Mouse (Mus musculus): ENCODE results near the gene Crip2. TPM values are rescaled to one million over a fixed set of nuclear protein-coding genes. Genes with fewer than 3 reads are reported as not detected.

Gene Crip2
- 369 and 395 TPM in 2 replicates for polyA plus RNA-seq (2015; fragmentation: Nextera tagmentation; extraction: Ambion mirVana)

GRCm38 (mm10) chr12:113139908-113140615 is at the start of gene Crip2:
Gene Crip2, plus strand, starts transcription at chr12:113140236.
- Histone ChIP-seq H3K4me2 (ENCODE audit: low read length) (peak within 1 kb of the TSS; percentile 70), H3K4me3 (ENCODE audit: low read depth, low read length) (peak within 1 kb of the TSS; percentile 51), H3K9me3 (replicated peaks; ENCODE audit: control insufficient read depth, low read length, poor library complexity, severe bottlenecking) (no peaks in the 10 kb centered on the region), H3K27ac (ENCODE audit: low read length) (peak within 1 kb of the TSS; percentile 83), H3K27me3 (ENCODE audit: control insufficient read depth, insufficient read depth, low read depth, low read length) (no peaks in the 10 kb centered on the region), H3K36me3 (ENCODE audit: control insufficient read depth, insufficient read depth, low read length) (peaks cover 24% of the 10 kb centered on the region), H3K9ac (ENCODE audit: low read depth, low read length) (peak within 1 kb of the TSS; percentile 71), H3K4me1 (ENCODE audit: control insufficient read depth, insufficient read depth, low read length) (peaks cover 35% of the 10 kb centered on the region)
- WGBS: under 1% methylated on average over 66 of the region's 68 CpGs
- peak; percentile 87 for ATAC-seq

- Histone ChIP-seq H3K4me3 (ENCODE audit: low read depth, low read length) (peak overlapping the region; percentile 100), H3K9ac (ENCODE audit: low read depth, low read length) (peak overlapping the region; percentile 94), H3K27me3 (ENCODE audit: control insufficient read depth, insufficient read depth, low read depth, low read length) (no peaks in the 10 kb centered on the region), H3K36me3 (ENCODE audit: control insufficient read depth, insufficient read depth, low read length) (no peaks in the 10 kb centered on the region), H3K4me2 (ENCODE audit: low read length) (peak overlapping the region; percentile 99), H3K9me3 (replicated peaks; ENCODE audit: control insufficient read depth, low read length, poor library complexity, severe bottlenecking) (no peaks in the 10 kb centered on the region), H3K4me1 (ENCODE audit: control insufficient read depth, insufficient read depth, low read length) (peaks cover 30% of the 10 kb centered on the region), H3K27ac (ENCODE audit: low read length) (peak overlapping the region; percentile 74; the same call in 1 of the 2 replicates)
- 86% methylated on average over 5 of the region's 5 CpGs for WGBS
- ATAC-seq: peak; percentile 7; the same call in 1 of the 2 replicates
Measured at GRCm38 (mm10) chr12:113097040-113097439, 43.0 kb upstream of the Crip2 start.

- Histone ChIP-seq H3K4me3 (ENCODE audit: low read depth, low read length) (peak within 1 kb of the TSS; percentile 100), H3K9me3 (replicated peaks; ENCODE audit: control insufficient read depth, low read length, poor library complexity, severe bottlenecking) (no peaks in the 10 kb centered on the region), H3K9ac (ENCODE audit: low read depth, low read length) (peak within 1 kb of the TSS; percentile 94), H3K36me3 (ENCODE audit: control insufficient read depth, insufficient read depth, low read length) (no peaks in the 10 kb centered on the region), H3K4me1 (ENCODE audit: control insufficient read depth, insufficient read depth, low read length) (peaks cover 30% of the 10 kb centered on the region), H3K27ac (ENCODE audit: low read length) (peak within 1 kb of the TSS; percentile 74), H3K4me2 (ENCODE audit: low read length) (peak within 1 kb of the TSS; percentile 99), H3K27me3 (ENCODE audit: control insufficient read depth, insufficient read depth, low read depth, low read length) (no peaks in the 10 kb centered on the region)
- ATAC-seq: peak; percentile 36
- under 1% methylated on average over 35 of the region's 53 CpGs for WGBS
Measured at GRCm38 (mm10) chr12:113097749-113098281, 42.2 kb upstream of the Crip2 start, which contains the start of gene Mta1. Gene Mta1, plus strand, starts transcription at chr12:113098278.

GRCm38 (mm10) chr12:113098530-113099151 is 41.4 kb upstream of the Crip2 start:
- H3K4me1 ChIP-seq (ENCODE audit: control insufficient read depth, insufficient read depth, low read length): peaks cover 30% of the 10 kb centered on the region

GRCm38 (mm10) chr12:113099470-113100237 is 40.4 kb upstream of the Crip2 start:
- 36% methylated on average over 6 of the region's 6 CpGs for WGBS
- Histone ChIP-seq H3K27me3 (ENCODE audit: control insufficient read depth, insufficient read depth, low read depth, low read length) (no peaks in the 10 kb centered on the region), H3K9me3 (replicated peaks; ENCODE audit: control insufficient read depth, low read length, poor library complexity, severe bottlenecking) (no peaks in the 10 kb centered on the region), H3K36me3 (ENCODE audit: control insufficient read depth, insufficient read depth, low read length) (no peaks in the 10 kb centered on the region), H3K4me1 (ENCODE audit: control insufficient read depth, insufficient read depth, low read length) (peaks cover 30% of the 10 kb centered on the region), H3K27ac (ENCODE audit: low read length) (no peak overlapping the region), H3K4me3 (ENCODE audit: low read depth, low read length) (peak overlapping the region; percentile 100), H3K4me2 (ENCODE audit: low read length) (peak overlapping the region; percentile 94), H3K9ac (ENCODE audit: low read depth, low read length) (peak overlapping the region; percentile 94)
- ATAC-seq: no peak

More at GRCm38 (mm10) chr12:113098530-113099151, 41.4 kb upstream of the Crip2 start:
- peak overlapping the region; percentile 94 for H3K4me2 ChIP-seq (ENCODE audit: low read length)
- no peaks in the 10 kb centered on the region for H3K27me3 ChIP-seq (ENCODE audit: control insufficient read depth, insufficient read depth, low read depth, low read length)
- H3K9me3 ChIP-seq (replicated peaks; ENCODE audit: control insufficient read depth, low read length, poor library complexity, severe bottlenecking): no peaks in the 10 kb centered on the region
- peak overlapping the region; percentile 100 for H3K4me3 ChIP-seq (ENCODE audit: low read depth, low read length)
- 1% methylated on average over 19 of the region's 60 CpGs for WGBS
- ATAC-seq: peak; percentile 19; the same call in 1 of the 2 replicates
- peak overlapping the region; percentile 74 for H3K27ac ChIP-seq (ENCODE audit: low read length)
- peak overlapping the region; percentile 94 for H3K9ac ChIP-seq (ENCODE audit: low read depth, low read length)
- H3K36me3 ChIP-seq (ENCODE audit: control insufficient read depth, insufficient read depth, low read length): no peaks in the 10 kb centered on the region

- 76% methylated on average over 5 of the region's 5 CpGs for WGBS
- no peak overlapping the region for H3K9ac ChIP-seq (ENCODE audit: low read depth, low read length)
- H3K9me3 ChIP-seq (replicated peaks; ENCODE audit: control insufficient read depth, low read length, poor library complexity, severe bottlenecking): no peaks in the 10 kb centered on the region
- H3K36me3 ChIP-seq (ENCODE audit: control insufficient read depth, insufficient read depth, low read length): no peaks in the 10 kb centered on the region
- peaks cover 30% of the 10 kb centered on the region for H3K4me1 ChIP-seq (ENCODE audit: control insufficient read depth, insufficient read depth, low read length)
- ATAC-seq: no peak
- no peak overlapping the region; the same call in 1 of the 2 replicates for H3K27ac ChIP-seq (ENCODE audit: low read length)
- no peaks in the 10 kb centered on the region for H3K27me3 ChIP-seq (ENCODE audit: control insufficient read depth, insufficient read depth, low read depth, low read length)
- no peak overlapping the region; the same call in 1 of the 2 replicates for H3K4me2 ChIP-seq (ENCODE audit: low read length)
- no peak overlapping the region for H3K4me3 ChIP-seq (ENCODE audit: low read depth, low read length)
Measured at GRCm38 (mm10) chr12:113100448-113101076, 39.5 kb upstream of the Crip2 start.

DNA sequence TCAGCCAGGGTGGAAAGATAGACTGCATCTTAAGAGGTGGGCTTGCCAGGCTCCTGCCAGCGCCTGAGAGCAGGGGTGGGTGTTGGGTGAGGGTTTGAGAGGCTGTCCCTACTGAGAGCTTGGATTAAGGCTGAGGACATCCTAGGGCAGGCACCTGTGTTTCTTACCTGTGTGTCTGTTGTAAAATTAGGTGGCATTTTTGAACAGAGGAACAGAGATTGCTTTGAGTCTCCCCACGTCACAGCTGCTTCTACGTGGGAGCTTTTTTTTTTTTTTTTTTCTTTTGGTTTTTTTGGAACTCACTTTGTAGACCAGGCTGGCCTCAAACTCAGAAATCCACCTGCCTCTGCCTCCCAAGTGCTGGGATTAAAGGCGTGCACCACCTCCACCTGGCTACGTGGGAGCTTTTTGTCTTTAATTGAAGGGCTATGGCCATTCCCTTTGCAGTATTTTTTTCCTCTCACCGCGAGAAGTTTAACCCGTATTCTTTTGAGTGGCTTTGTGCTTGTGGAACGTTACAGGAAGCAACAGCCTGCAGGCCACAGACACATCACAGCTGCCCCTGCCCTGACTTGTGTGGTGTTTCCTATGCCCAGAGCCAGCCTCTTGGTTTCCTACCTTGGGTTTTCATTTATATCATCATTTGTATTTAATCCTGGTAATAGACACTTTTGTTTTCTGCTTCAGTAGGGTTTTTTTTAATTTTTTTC is 38.6 kb upstream of the Crip2 start:
- WGBS: 79% methylated on average over 9 of the region's 9 CpGs
- Histone ChIP-seq H3K27me3 (ENCODE audit: control insufficient read depth, insufficient read depth, low read depth, low read length) (no peaks in the 10 kb centered on the region), H3K36me3 (ENCODE audit: control insufficient read depth, insufficient read depth, low read length) (no peaks in the 10 kb centered on the region), H3K9me3 (replicated peaks; ENCODE audit: control insufficient read depth, low read length, poor library complexity, severe bottlenecking) (no peaks in the 10 kb centered on the region; the same call in 1 of the 2 replicates), H3K9ac (ENCODE audit: low read depth, low read length) (no peak overlapping the region), H3K4me1 (ENCODE audit: control insufficient read depth, insufficient read depth, low read length) (peaks cover 30% of the 10 kb centered on the region), H3K4me3 (ENCODE audit: low read depth, low read length) (no peak overlapping the region), H3K27ac (ENCODE audit: low read length) (no peak overlapping the region), H3K4me2 (ENCODE audit: low read length) (no peak overlapping the region)
- ATAC-seq: no peak

- H3K9ac ChIP-seq (ENCODE audit: low read depth, low read length): peak overlapping the region; percentile 16; the same call in 1 of the 2 replicates
- ATAC-seq: peak; percentile 29; the same call in 1 of the 2 replicates
- no peak overlapping the region for H3K27ac ChIP-seq (ENCODE audit: low read length)
- H3K9me3 ChIP-seq (replicated peaks; ENCODE audit: control insufficient read depth, low read length, poor library complexity, severe bottlenecking): no peaks in the 10 kb centered on the region; the same call in 1 of the 2 replicates
- no peaks in the 10 kb centered on the region for H3K36me3 ChIP-seq (ENCODE audit: control insufficient read depth, insufficient read depth, low read length)
- no peaks in the 10 kb centered on the region for H3K27me3 ChIP-seq (ENCODE audit: control insufficient read depth, insufficient read depth, low read depth, low read length)
- H3K4me3 ChIP-seq (ENCODE audit: low read depth, low read length): no peak overlapping the region
- H3K4me2 ChIP-seq (ENCODE audit: low read length): no peak overlapping the region
- H3K4me1 ChIP-seq (ENCODE audit: control insufficient read depth, insufficient read depth, low read length): peaks cover 25% of the 10 kb centered on the region
- 53% methylated on average over 6 of the region's 6 CpGs for WGBS
Measured at GRCm38 (mm10) chr12:113102461-113102860, 37.6 kb upstream of the Crip2 start.
